Mouse (Mus musculus) cerebellum, adult (tissue): Measurements from ENCODE around the gene Gmnn.

ENCODE experiments used
- ATAC-seq: cut with Nextera tagmentation; 2 replicates; pipeline ENCODE4 v1.9.2; 2017; ENCODE audit warnings: mild to moderate bottlenecking, moderate library complexity, mixed read lengths; ENCODE audit not compliant: insufficient number of reproducible peaks, low FRiP score, low TSS enrichment

The Gmnn gene

GRCm38 (mm10) chr13:24713434-24714000, 48.2 kb downstream of the Gmnn start:
- ATAC-seq, result peak; percentile 94

GRCm38 (mm10) chr13:24712581-24713130, 49.1 kb downstream of the Gmnn start:
- no peak for ATAC-seq

GRCm38 (mm10) chr13:24710968-24711367, 50.8 kb downstream of the Gmnn start:
- no peak for ATAC-seq

GRCm38 (mm10) chr13:24709656-24710396, 51.9 kb downstream of the Gmnn start:
- no peak for ATAC-seq

- ATAC-seq, result no peak
These were observed 59.6 kb downstream of the Gmnn start for GRCm38 (mm10) chr13:24702128-24702527.
